Mouse (Mus musculus): ENCODE results near the gene Nhlrc2.

Nhlrc2 gene

GRCm38 (mm10) chr19:56565358-56565757 is 17.3 kb downstream of the Nhlrc2 start:
- DNase-seq = no peak

GRCm38 (mm10) chr19:56566041-56566440 is 18.0 kb downstream of the Nhlrc2 start:
- peak; percentile 21 for DNase-seq

GRCm38 (mm10) chr19:56566940-56567339 is 18.9 kb downstream of the Nhlrc2 start:
- no peak for DNase-seq

- no peak for DNase-seq
Measured at GRCm38 (mm10) chr19:56570781-56571180, 22.7 kb downstream of the Nhlrc2 start.

GRCm38 (mm10) chr19:56571234-56571633 is 23.2 kb downstream of the Nhlrc2 start:
- DNase-seq = no peak

GRCm38 (mm10) chr19:56571913-56572312 is 23.9 kb downstream of the Nhlrc2 start:
- no peak for DNase-seq

- no peak for DNase-seq
Measured at GRCm38 (mm10) chr19:56573184-56573583, 25.1 kb downstream of the Nhlrc2 start.

GRCm38 (mm10) chr19:56577801-56578200 is 29.7 kb downstream of the Nhlrc2 start:
- DNase-seq = no peak

- DNase-seq = no peak
Measured at GRCm38 (mm10) chr19:56581981-56582380, 33.9 kb downstream of the Nhlrc2 start.

GRCm38 (mm10) chr19:56583785-56584184 is 35.7 kb downstream of the Nhlrc2 start:
- no peak for DNase-seq

GRCm38 (mm10) chr19:56584288-56584687 is 36.2 kb downstream of the Nhlrc2 start:
- no peak for DNase-seq

GRCm38 (mm10) chr19:56586320-56586719 is 38.3 kb downstream of the Nhlrc2 start:
- no peak for DNase-seq

- DNase-seq = peak; percentile 37
Measured at GRCm38 (mm10) chr19:56588205-56588626, 40.2 kb downstream of the Nhlrc2 start.

- DNase-seq = no peak
Measured at GRCm38 (mm10) chr19:56589008-56589407, 40.9 kb downstream of the Nhlrc2 start.

- no peak for DNase-seq
Measured at GRCm38 (mm10) chr19:56589455-56589854, 41.4 kb downstream of the Nhlrc2 start.

- DNase-seq = no peak
Measured at GRCm38 (mm10) chr19:56590250-56590649, 42.2 kb downstream of the Nhlrc2 start.

GRCm38 (mm10) chr19:56592472-56592871 is 44.4 kb downstream of the Nhlrc2 start:
- DNase-seq = no peak

- no peak for DNase-seq
Measured at GRCm38 (mm10) chr19:56599996-56600395, 51.9 kb downstream of the Nhlrc2 start.

GRCm38 (mm10) chr19:56600797-56601196 is 52.7 kb downstream of the Nhlrc2 start:
- DNase-seq = no peak

GRCm38 (mm10) chr19:56601901-56602347 is 53.9 kb downstream of the Nhlrc2 start:
- DNase-seq = no peak

GRCm38 (mm10) chr19:56608946-56609345 is 60.9 kb downstream of the Nhlrc2 start:
- DNase-seq = no peak

- no peak for DNase-seq
Measured at GRCm38 (mm10) chr19:56614131-56614530, 66.1 kb downstream of the Nhlrc2 start.

- DNase-seq = peak; percentile 29
Measured at GRCm38 (mm10) chr19:56618845-56619244, 70.8 kb downstream of the Nhlrc2 start.

- no peak for DNase-seq
Measured at GRCm38 (mm10) chr19:56619546-56619945, 71.5 kb downstream of the Nhlrc2 start.

- no peak for DNase-seq
Measured at GRCm38 (mm10) chr19:56621876-56622275, 73.8 kb downstream of the Nhlrc2 start.

Data from right cerebral cortex, postnatal 14 days (tissue).